Mouse (Mus musculus): ENCODE results near the gene Slc8a3.
"Not testable (repeated sequence)": the region's sequence is repeated elsewhere in the genome, so short reads cannot be mapped to it uniquely, and the experiment has no call there.

Slc8a3 gene

GRCm38 (mm10) chr12:81332875-81333421, at the start of gene Slc8a3:
Slc8a3 (minus strand) TSS chr12:81333180.
- peak; percentile 23 for DNase-seq (ENCODE audit: low read depth, low spot score)

- not testable (repeated sequence) for DNase-seq (ENCODE audit: low read depth, low spot score)
These were observed 46.4 kb upstream of the Slc8a3 start, which contains the start of gene Gm4787 for GRCm38 (mm10) chr12:81379364-81379763. Gm4787 (minus strand) TSS chr12:81379464.

- DNase-seq (ENCODE audit: low read depth, low spot score): no peak
These were observed 861 bp upstream of the Slc8a3 start for GRCm38 (mm10) chr12:81333841-81334240.

- DNase-seq (ENCODE audit: low read depth, low spot score): peak; percentile 24
These were observed 774 bp downstream of the Slc8a3 start for GRCm38 (mm10) chr12:81331937-81332874.

GRCm38 (mm10) chr12:81331046-81331638, 1.8 kb downstream of the Slc8a3 start:
- no peak for DNase-seq (ENCODE audit: low read depth, low spot score)

GRCm38 (mm10) chr12:81324991-81325390, 8.0 kb downstream of the Slc8a3 start:
- DNase-seq (ENCODE audit: low read depth, low spot score): no peak

- DNase-seq (ENCODE audit: low read depth, low spot score): no peak
These were observed 8.9 kb downstream of the Slc8a3 start for GRCm38 (mm10) chr12:81324116-81324515.

- DNase-seq (ENCODE audit: low read depth, low spot score): no peak
These were observed 12.0 kb downstream of the Slc8a3 start for GRCm38 (mm10) chr12:81321021-81321420.

GRCm38 (mm10) chr12:81317811-81318210, 15.2 kb downstream of the Slc8a3 start:
- DNase-seq (ENCODE audit: low read depth, low spot score): no peak

GRCm38 (mm10) chr12:81315953-81316352, 17.0 kb downstream of the Slc8a3 start:
- no peak for DNase-seq (ENCODE audit: low read depth, low spot score)

GRCm38 (mm10) chr12:81303626-81304025, 29.4 kb downstream of the Slc8a3 start:
- no peak for DNase-seq (ENCODE audit: low read depth, low spot score)

- DNase-seq (ENCODE audit: low read depth, low spot score): no peak
These were observed 38.4 kb downstream of the Slc8a3 start for GRCm38 (mm10) chr12:81294613-81295012.

GRCm38 (mm10) chr12:81278031-81278430, 54.9 kb downstream of the Slc8a3 start:
- DNase-seq (ENCODE audit: low read depth, low spot score): no peak

GRCm38 (mm10) chr12:81274616-81275015, 58.4 kb downstream of the Slc8a3 start:
- no peak for DNase-seq (ENCODE audit: low read depth, low spot score)

GRCm38 (mm10) chr12:81273333-81273732, 59.6 kb downstream of the Slc8a3 start:
- DNase-seq (ENCODE audit: low read depth, low spot score): no peak

GRCm38 (mm10) chr12:81269246-81269645, 63.7 kb downstream of the Slc8a3 start:
- DNase-seq (ENCODE audit: low read depth, low spot score): no peak

- DNase-seq (ENCODE audit: low read depth, low spot score): no peak
These were observed 70.2 kb downstream of the Slc8a3 start for GRCm38 (mm10) chr12:81262821-81263220.

- no peak for DNase-seq (ENCODE audit: low read depth, low spot score)
These were observed 74.8 kb downstream of the Slc8a3 start for GRCm38 (mm10) chr12:81258215-81258614.

GRCm38 (mm10) chr12:81245411-81245810, 87.6 kb downstream of the Slc8a3 start:
- no peak for DNase-seq (ENCODE audit: low read depth, low spot score)

GRCm38 (mm10) chr12:81244954-81245353, 88.0 kb downstream of the Slc8a3 start:
- no peak for DNase-seq (ENCODE audit: low read depth, low spot score)

- no peak for DNase-seq (ENCODE audit: low read depth, low spot score)
These were observed 88.5 kb downstream of the Slc8a3 start for GRCm38 (mm10) chr12:81244492-81244891.

- DNase-seq (ENCODE audit: low read depth, low spot score): no peak
These were observed 91.3 kb downstream of the Slc8a3 start for GRCm38 (mm10) chr12:81241676-81242075.
